Mouse (Mus musculus): ENCODE data around the gene Micu1. TPM values are rescaled to one million over a fixed set of nuclear protein-coding genes. Genes with fewer than 3 reads are reported as not detected.

Micu1 gene
- polyA plus RNA-seq, 1 experiment from 2014 or later, result 44.6 TPM

- Histone ChIP-seq H3K36me3 (no peaks in the 10 kb centered on the region), H3K4me1 (replicated peaks) (peaks cover 26% of the 10 kb centered on the region), H3K9me3 (replicated peaks) (0 out of 2 replicates have a peak, but pooled peaks cover 4% of the 10 kb centered on the region), H3K4me2 (no peak overlapping the region), H3K27ac (ENCODE audit: poor library complexity, severe bottlenecking) (no peak overlapping the region), H3K9ac (no peak overlapping the region), H3K4me3 (no peak overlapping the region), H3K27me3 (replicated peaks) (no peaks in the 10 kb centered on the region)
- ATAC-seq (ENCODE audit: insufficient number of reproducible peaks, low FRiP score), result no peak
- 71% methylated on average over 4 of the region's 4 CpGs for WGBS
Observed at GRCm38 (mm10) chr10:59721555-59721954, 19.3 kb downstream of the Micu1 start.

- ATAC-seq (ENCODE audit: insufficient number of reproducible peaks, low FRiP score), result no peak
Observed at GRCm38 (mm10) chr10:59724634-59725033, 22.4 kb downstream of the Micu1 start.

GRCm38 (mm10) chr10:59727251-59727650 is 25.0 kb downstream of the Micu1 start:
- 51% methylated on average over 6 of the region's 6 CpGs for WGBS

More at GRCm38 (mm10) chr10:59724634-59725033, 22.4 kb downstream of the Micu1 start:
- Histone ChIP-seq H3K27ac (ENCODE audit: poor library complexity, severe bottlenecking) (no peak overlapping the region), H3K4me1 (replicated peaks) (peaks cover 31% of the 10 kb centered on the region), H3K9ac (no peak overlapping the region), H3K27me3 (replicated peaks) (no peaks in the 10 kb centered on the region), H3K4me3 (no peak overlapping the region), H3K36me3 (peaks cover 3% of the 10 kb centered on the region; the same call in 1 of the 2 replicates), H3K9me3 (replicated peaks) (no peaks in the 10 kb centered on the region), H3K4me2 (no peak overlapping the region)

GRCm38 (mm10) chr10:59729261-59729660 is 27.0 kb downstream of the Micu1 start:
- Histone ChIP-seq H3K4me1 (replicated peaks) (peaks cover 20% of the 10 kb centered on the region), H3K27me3 (replicated peaks) (no peaks in the 10 kb centered on the region), H3K27ac (ENCODE audit: poor library complexity, severe bottlenecking) (no peak overlapping the region), H3K36me3 (peaks cover 21% of the 10 kb centered on the region), H3K4me3 (no peak overlapping the region), H3K4me2 (no peak overlapping the region), H3K9me3 (replicated peaks) (no peaks in the 10 kb centered on the region; the same call in 1 of the 2 replicates), H3K9ac (no peak overlapping the region)
- ATAC-seq (ENCODE audit: insufficient number of reproducible peaks, low FRiP score), result no peak
- 83% methylated on average over 9 of the region's 9 CpGs for WGBS

More at GRCm38 (mm10) chr10:59727251-59727650, 25.0 kb downstream of the Micu1 start:
- no peak for ATAC-seq (ENCODE audit: insufficient number of reproducible peaks, low FRiP score)
- Histone ChIP-seq H3K4me1 (replicated peaks) (peaks cover 24% of the 10 kb centered on the region), H3K27ac (ENCODE audit: poor library complexity, severe bottlenecking) (no peak overlapping the region), H3K27me3 (replicated peaks) (no peaks in the 10 kb centered on the region), H3K4me3 (no peak overlapping the region), H3K4me2 (no peak overlapping the region), H3K9me3 (replicated peaks) (no peaks in the 10 kb centered on the region), H3K9ac (no peak overlapping the region), H3K36me3 (peaks cover 3% of the 10 kb centered on the region; the same call in 1 of the 2 replicates)

GRCm38 (mm10) chr10:59729842-59730241 is 27.6 kb downstream of the Micu1 start:
- Histone ChIP-seq H3K27ac (ENCODE audit: poor library complexity, severe bottlenecking) (no peak overlapping the region), H3K9me3 (replicated peaks) (no peaks in the 10 kb centered on the region; the same call in 1 of the 2 replicates), H3K4me2 (no peak overlapping the region), H3K4me3 (no peak overlapping the region), H3K9ac (no peak overlapping the region), H3K4me1 (replicated peaks) (peaks cover 14% of the 10 kb centered on the region), H3K36me3 (peaks cover 21% of the 10 kb centered on the region), H3K27me3 (replicated peaks) (no peaks in the 10 kb centered on the region)
- WGBS, result 80% methylated on average over 4 of the region's 4 CpGs
- ATAC-seq (ENCODE audit: insufficient number of reproducible peaks, low FRiP score), result no peak

GRCm38 (mm10) chr10:59736027-59736598 is 33.8 kb downstream of the Micu1 start:
- Histone ChIP-seq H3K9ac (no peak overlapping the region), H3K4me3 (no peak overlapping the region), H3K4me1 (replicated peaks) (no peaks in the 10 kb centered on the region), H3K36me3 (peaks cover 37% of the 10 kb centered on the region), H3K27me3 (replicated peaks) (no peaks in the 10 kb centered on the region), H3K27ac (ENCODE audit: poor library complexity, severe bottlenecking) (no peak overlapping the region), H3K4me2 (no peak overlapping the region), H3K9me3 (replicated peaks) (no peaks in the 10 kb centered on the region; the same call in 1 of the 2 replicates)
- ATAC-seq (ENCODE audit: insufficient number of reproducible peaks, low FRiP score), result no peak
- 82% methylated on average over 11 of the region's 11 CpGs for WGBS

GRCm38 (mm10) chr10:59741448-59741847 is 39.2 kb downstream of the Micu1 start:
- no peak overlapping the region for H3K27ac ChIP-seq (ENCODE audit: poor library complexity, severe bottlenecking)
- H3K36me3 ChIP-seq, result peaks cover 55% of the 10 kb centered on the region
- H3K4me1 ChIP-seq (replicated peaks), result no peaks in the 10 kb centered on the region
- no peaks in the 10 kb centered on the region for H3K27me3 ChIP-seq (replicated peaks)
- no peak overlapping the region for H3K4me3 ChIP-seq
- no peak overlapping the region for H3K4me2 ChIP-seq
- no peaks in the 10 kb centered on the region for H3K9me3 ChIP-seq (replicated peaks)
- ATAC-seq (ENCODE audit: insufficient number of reproducible peaks, low FRiP score), result no peak
- WGBS, result 47% methylated on average over 4 of the region's 4 CpGs
- H3K9ac ChIP-seq, result no peak overlapping the region

- H3K4me2 ChIP-seq, result no peak overlapping the region
- WGBS, result 93% methylated on average over 12 of the region's 12 CpGs
- no peaks in the 10 kb centered on the region for H3K4me1 ChIP-seq (replicated peaks)
- H3K4me3 ChIP-seq, result no peak overlapping the region
- no peaks in the 10 kb centered on the region for H3K27me3 ChIP-seq (replicated peaks)
- H3K9me3 ChIP-seq (replicated peaks), result no peaks in the 10 kb centered on the region
- H3K36me3 ChIP-seq, result peaks cover 48% of the 10 kb centered on the region
- H3K9ac ChIP-seq, result no peak overlapping the region
- ATAC-seq (ENCODE audit: insufficient number of reproducible peaks, low FRiP score), result no peak
- no peak overlapping the region for H3K27ac ChIP-seq (ENCODE audit: poor library complexity, severe bottlenecking)
Observed at GRCm38 (mm10) chr10:59743397-59743796, 41.1 kb downstream of the Micu1 start.

- H3K4me2 ChIP-seq, result no peak overlapping the region
- WGBS, result 90% methylated on average over 5 of the region's 5 CpGs
- no peak overlapping the region for H3K9ac ChIP-seq
- no peaks in the 10 kb centered on the region for H3K9me3 ChIP-seq (replicated peaks)
- H3K36me3 ChIP-seq, result peaks cover 48% of the 10 kb centered on the region
- no peak overlapping the region for H3K4me3 ChIP-seq
- no peak overlapping the region for H3K27ac ChIP-seq (ENCODE audit: poor library complexity, severe bottlenecking)
- ATAC-seq (ENCODE audit: insufficient number of reproducible peaks, low FRiP score), result no peak
- H3K27me3 ChIP-seq (replicated peaks), result no peaks in the 10 kb centered on the region
- no peaks in the 10 kb centered on the region for H3K4me1 ChIP-seq (replicated peaks)
Observed at GRCm38 (mm10) chr10:59743969-59744368, 41.7 kb downstream of the Micu1 start.

GRCm38 (mm10) chr10:59747334-59747733 is 45.1 kb downstream of the Micu1 start:
- Histone ChIP-seq H3K27me3 (replicated peaks) (no peaks in the 10 kb centered on the region), H3K9ac (no peak overlapping the region), H3K9me3 (replicated peaks) (no peaks in the 10 kb centered on the region), H3K4me1 (replicated peaks) (no peaks in the 10 kb centered on the region; the same call in 1 of the 2 replicates), H3K4me3 (no peak overlapping the region), H3K27ac (ENCODE audit: poor library complexity, severe bottlenecking) (no peak overlapping the region), H3K4me2 (no peak overlapping the region), H3K36me3 (peaks cover 34% of the 10 kb centered on the region)
- no peak for ATAC-seq (ENCODE audit: insufficient number of reproducible peaks, low FRiP score)
- 81% methylated on average over 7 of the region's 7 CpGs for WGBS

- H3K27me3 ChIP-seq (replicated peaks), result no peaks in the 10 kb centered on the region
- peaks cover 33% of the 10 kb centered on the region for H3K36me3 ChIP-seq
- WGBS, result 58% methylated on average over 2 of the region's 2 CpGs
- ATAC-seq (ENCODE audit: insufficient number of reproducible peaks, low FRiP score), result no peak
- no peak overlapping the region for H3K4me3 ChIP-seq
- H3K4me2 ChIP-seq, result no peak overlapping the region
- no peak overlapping the region for H3K9ac ChIP-seq
- peaks cover 3% of the 10 kb centered on the region; the same call in 1 of the 2 replicates for H3K9me3 ChIP-seq (replicated peaks)
- H3K27ac ChIP-seq (ENCODE audit: poor library complexity, severe bottlenecking), result no peak overlapping the region
- H3K4me1 ChIP-seq (replicated peaks), result no peaks in the 10 kb centered on the region; the same call in 1 of the 2 replicates
Observed at GRCm38 (mm10) chr10:59748699-59749200, 46.5 kb downstream of the Micu1 start.
